Mouse (Mus musculus) kidney, adult 2 months (tissue): ENCODE results near the gene Arhgap25.

Experiments used
- CTCF ChIP-seq: fragments of 200-500 bp; conservative IDR thresholded peaks from 2 replicates; pipeline ENCODE4 v1.5.1; 2011; ENCODE audit warnings: low read depth, mild to moderate bottlenecking, control low read depth, low read length, moderate library complexity, mixed read lengths; ENCODE audit not compliant: insufficient read depth, insufficient read length
- POLR2A ChIP-seq: fragments of 200-500 bp; IDR thresholded peaks from one replicate; pipeline ENCODE4 v1.6.1; 2011; ENCODE audit warnings: low read depth, low read length, control low read depth

GRCm38 (mm10) chr6:87520572-87520971 is 12.5 kb downstream of the Arhgap25 start:
- TF ChIP-seq CTCF (no peak), POLR2A (no peak)
